Mouse (Mus musculus): Measurements from ENCODE around the gene Slc8a1.

GRCm38 (mm10) chr17:81500686-81501407 is 237.3 kb downstream of the Slc8a1 start:
- TF ChIP-seq CTCF (IDR thresholded peaks at IDR 0.05; ENCODE audit: control insufficient read depth, insufficient read depth, insufficient read length), result no peak
- no peak for TF ChIP-seq USF1 (IDR thresholded peaks at IDR 0.05; ENCODE audit: low read depth)
- TF ChIP-seq MAX (IDR thresholded peaks at IDR 0.05), result no peak
- no peak for TF ChIP-seq MYOG (IDR thresholded peaks at IDR 0.05; ENCODE audit: control insufficient read depth, extremely low read depth, insufficient read length)
- no peak for TF ChIP-seq CEBPB (IDR thresholded peaks at IDR 0.05; ENCODE audit: low read depth)
- TF ChIP-seq FOSL1 (IDR thresholded peaks at IDR 0.05; ENCODE audit: insufficient read depth, low read length, poor library complexity, severe bottlenecking), result no peak
- TF ChIP-seq MYOD1 (IDR thresholded peaks at IDR 0.05; ENCODE audit: control insufficient read depth, insufficient read length, low read depth), result no peak

Measured in C2C12 (cell line).